Mouse (Mus musculus) stomach, postnatal 0 days (tissue): ENCODE measurements at regions not wholly inside any gene's neighbourhood (a gene's known extent, or its start where the extent isn't known, plus 50 kb on each side); places are given as distances from the start of the nearest gene placed in this dataset.

Experiments
- ATAC-seq: fragments of 200-750 bp; cut with Nextera tagmentation; 2 replicates; pipeline ENCODE4 v1.8.0; 2017; ENCODE audit not compliant: low FRiP score, low TSS enrichment
- DNase-seq: peaks from one replicate; pipeline ENCODE4 v3.0.0-alpha.2; 2016; ENCODE audit warnings: low spot score
- H3K27ac ChIP-seq: fragments of 300-500 bp; sonication (generic); replicated peaks from 2 replicates; pipeline ENCODE4 v1.5.1; 2014; ENCODE audit warnings: mild to moderate bottlenecking, control low read depth
- H3K27me3 ChIP-seq: fragments of 300-500 bp; sonication (generic); 2 replicates; pipeline ENCODE4 v1.6.1; 2014; ENCODE audit warnings: low read length; ENCODE audit not compliant: control insufficient read depth, insufficient read depth
- H3K36me3 ChIP-seq: fragments of 300-500 bp; sonication (generic); 2 replicates; pipeline ENCODE4 v1.6.1; 2014; ENCODE audit warnings: low read length, mixed read lengths; ENCODE audit not compliant: control insufficient read depth, insufficient read depth
- H3K4me1 ChIP-seq: fragments of 300-500 bp; sonication (generic); replicated peaks from 2 replicates; pipeline ENCODE4 v1.6.1; 2014; ENCODE audit warnings: antibody characterized with exemption; ENCODE audit not compliant: control insufficient read depth, insufficient read depth
- H3K4me2 ChIP-seq: fragments of 300-500 bp; sonication (generic); replicated peaks from 2 replicates; pipeline ENCODE4 v1.6.1; 2014; ENCODE audit warnings: low read depth, mild to moderate bottlenecking, control low read depth, moderate library complexity
- H3K4me3 ChIP-seq: fragments of 300-500 bp; sonication (generic); 2 replicates; pipeline ENCODE4 v1.5.1; 2014; ENCODE audit warnings: low read depth, low read length, control low read depth
- H3K9ac ChIP-seq: fragments of 300-500 bp; sonication (generic); 2 replicates; pipeline ENCODE4 v1.6.1; 2014; ENCODE audit warnings: mild to moderate bottlenecking, low read length, control low read depth, mixed read lengths
- H3K9me3 ChIP-seq: fragments of 300-500 bp; sonication (generic); 2 replicates; pipeline ENCODE4 v1.6.1; 2016; ENCODE audit warnings: low read length; ENCODE audit not compliant: control insufficient read depth
- CTCF ChIP-seq: IDR thresholded peaks from 2 replicates; pipeline ENCODE4 v1.5.1; 2016; ENCODE audit warnings: antibody characterized with exemption, low read depth, mild to moderate bottlenecking, moderate library complexity
- EP300 ChIP-seq: optimal IDR thresholded peaks from 2 replicates; pipeline ENCODE3; 2016; ENCODE audit warnings: antibody characterized with exemption
- whole genome bisulfite sequencing: fragments of 180-500 bp; shearing (Covaris S2); extraction: QIAGEN DNeasy Blood & Tissue Kit; methylation state at CpG from one replicate; pipeline ENCODE4 v1.1.7; 2014; 5-methylcytosine and 5-hydroxymethylcytosine counted together

DNA sequence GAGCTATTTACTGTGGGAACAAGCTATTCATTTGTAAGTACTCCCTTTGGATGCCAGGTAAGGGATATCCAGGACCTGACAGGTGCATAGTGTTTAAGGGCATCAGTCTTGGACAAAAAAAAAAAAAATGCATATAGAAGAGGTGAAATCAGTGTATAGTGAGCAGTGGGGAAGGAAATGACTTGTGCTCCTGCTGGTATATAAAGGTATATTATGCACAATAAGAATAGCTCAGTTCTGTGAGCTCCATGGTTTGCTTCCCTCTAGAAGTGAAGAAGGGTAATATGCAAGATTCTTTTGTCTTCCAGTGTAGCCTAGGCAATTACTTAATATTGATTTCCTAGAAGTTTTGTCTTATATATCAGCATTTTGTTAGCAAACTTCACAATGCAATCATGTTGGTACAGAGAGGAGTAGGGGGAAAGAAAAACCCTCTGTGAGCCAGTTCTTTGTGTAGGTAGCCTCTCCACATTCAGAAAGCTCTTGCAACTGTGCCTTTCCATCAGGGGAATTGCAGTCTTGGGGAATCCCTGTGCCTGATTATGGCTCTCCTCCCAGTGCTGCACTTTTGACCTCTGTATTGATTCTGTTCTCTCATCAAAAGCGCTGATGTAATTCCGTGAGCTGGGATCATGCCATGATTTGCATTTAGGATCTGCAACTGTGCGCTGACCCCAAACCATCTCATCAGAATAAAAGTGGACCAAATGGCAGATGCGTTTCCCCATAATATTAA is 840.7 kb upstream of the Gm5150 start:
- no peak overlapping the region for H3K4me3 ChIP-seq
- no peak overlapping the region for H3K4me2 ChIP-seq
- H3K36me3 ChIP-seq = no peaks in the 10 kb centered on the region
- H3K27me3 ChIP-seq = no peaks in the 10 kb centered on the region
- no peak overlapping the region for H3K27ac ChIP-seq
- no peak for DNase-seq
- ATAC-seq = no peak
- 75% methylated on average over 4 of the region's 4 CpGs for WGBS
- H3K4me1 ChIP-seq = no peaks in the 10 kb centered on the region
- no peak overlapping the region for H3K9ac ChIP-seq
- TF ChIP-seq CTCF = no peak
- no peak for TF ChIP-seq EP300
- H3K9me3 ChIP-seq = no peaks in the 10 kb centered on the region

DNA sequence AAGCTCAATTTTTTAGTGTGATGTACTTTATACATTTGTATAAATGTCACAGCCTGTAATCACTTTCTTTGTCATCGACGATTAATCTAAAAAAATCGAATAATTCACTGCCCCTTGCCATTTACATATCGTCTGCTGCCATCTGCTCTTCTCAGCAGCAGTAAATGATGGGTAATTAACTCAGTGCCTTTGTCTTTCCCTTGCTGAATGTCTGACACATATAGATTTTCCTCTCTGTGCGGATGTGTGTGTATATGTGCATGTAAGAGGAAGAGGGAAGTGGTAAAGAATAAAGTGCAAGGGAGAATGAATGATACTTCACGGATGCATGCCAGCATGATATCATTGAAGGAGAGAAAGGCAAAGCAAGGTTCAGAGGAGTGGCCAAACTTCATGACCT is 814.3 kb upstream of the Gm5150 start:
- Histone ChIP-seq H3K9me3 (no peaks in the 10 kb centered on the region), H3K4me3 (no peak overlapping the region), H3K27me3 (no peaks in the 10 kb centered on the region), H3K36me3 (no peaks in the 10 kb centered on the region), H3K4me1 (no peaks in the 10 kb centered on the region), H3K27ac (no peak overlapping the region), H3K9ac (no peak overlapping the region), H3K4me2 (no peak overlapping the region)
- ATAC-seq (no peak), DNase-seq (no peak)
- 79% methylated on average over 6 of the region's 6 CpGs for WGBS
- TF ChIP-seq CTCF (no peak), EP300 (no peak)

DNA sequence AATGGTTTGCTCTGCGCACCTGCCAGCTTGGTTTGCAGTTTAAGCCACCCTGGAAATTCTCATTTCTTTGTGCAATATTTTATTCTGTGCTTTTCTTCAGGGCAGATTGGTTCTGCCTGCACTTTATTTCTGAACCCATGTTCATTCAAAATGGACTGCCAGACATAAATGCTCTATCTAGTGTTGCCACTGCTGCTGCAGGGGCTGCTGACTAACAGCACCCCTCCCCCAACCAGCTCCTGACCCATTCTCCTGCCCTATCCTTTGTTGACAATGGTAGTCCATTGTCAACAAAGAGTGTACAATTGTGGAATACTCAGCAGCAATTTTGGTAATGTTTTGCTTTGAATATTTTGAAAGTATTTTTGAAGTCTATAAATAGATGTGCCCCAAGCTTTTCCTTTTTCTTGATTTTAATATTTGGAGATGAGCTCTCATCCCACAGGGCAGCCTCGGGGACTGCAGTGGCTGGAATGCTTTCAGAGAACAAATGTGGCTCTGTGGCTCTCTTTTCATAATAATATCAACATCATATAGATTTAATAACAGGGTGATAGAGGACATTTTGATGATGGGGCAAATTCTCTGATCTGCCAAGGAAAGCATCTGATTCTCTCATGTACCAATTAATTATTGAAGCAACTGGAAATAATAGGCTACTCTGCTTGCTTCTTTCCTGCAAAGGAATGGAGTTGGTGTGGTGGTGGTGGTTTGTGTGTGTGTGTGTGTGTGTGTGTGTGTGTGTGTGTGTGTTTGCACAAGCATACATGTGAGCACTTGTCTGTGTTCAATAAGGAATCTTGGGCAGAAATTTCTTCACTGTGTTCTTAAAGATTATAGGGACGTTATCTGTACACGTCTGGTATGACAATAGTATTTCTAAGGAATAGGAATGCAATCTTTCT is 813.2 kb upstream of the Gm5150 start:
- WGBS = 51% methylated on average over 4 of the region's 4 CpGs
- no peak overlapping the region for H3K27ac ChIP-seq
- no peaks in the 10 kb centered on the region for H3K9me3 ChIP-seq
- DNase-seq (no peak), ATAC-seq (no peak)
- no peaks in the 10 kb centered on the region for H3K4me1 ChIP-seq
- H3K27me3 ChIP-seq = no peaks in the 10 kb centered on the region
- no peak overlapping the region for H3K4me2 ChIP-seq
- no peak overlapping the region for H3K4me3 ChIP-seq
- H3K9ac ChIP-seq = no peak overlapping the region
- TF ChIP-seq EP300 (no peak), CTCF (no peak)
- no peaks in the 10 kb centered on the region for H3K36me3 ChIP-seq

DNA sequence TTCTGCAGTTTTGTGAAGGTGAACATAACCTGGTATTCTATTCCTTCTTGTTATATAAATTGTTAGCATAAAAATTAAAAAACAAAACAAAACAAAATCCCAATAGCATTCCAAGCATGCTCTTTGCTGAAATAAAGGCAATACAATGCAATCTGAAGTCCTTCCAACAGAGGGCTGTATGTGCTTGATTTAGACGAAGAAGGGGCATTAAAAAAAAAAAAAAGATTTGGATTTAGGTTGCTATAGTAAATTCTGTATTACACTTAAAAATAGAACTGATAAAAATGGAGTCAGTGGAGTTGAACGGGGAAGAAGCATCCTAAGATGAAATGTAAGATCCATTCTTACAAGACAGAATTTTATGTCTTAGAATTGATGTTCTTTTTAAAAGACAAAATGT is 810.6 kb upstream of the Gm5150 start:
- Histone ChIP-seq H3K27ac (no peak overlapping the region), H3K36me3 (no peaks in the 10 kb centered on the region), H3K9me3 (no peaks in the 10 kb centered on the region), H3K27me3 (no peaks in the 10 kb centered on the region), H3K4me2 (no peak overlapping the region), H3K4me3 (no peak overlapping the region), H3K4me1 (no peaks in the 10 kb centered on the region), H3K9ac (no peak overlapping the region)
- TF ChIP-seq CTCF (peak; percentile 24; the same call in 1 of the 2 replicates), EP300 (no peak)
- WGBS = 38% methylated on average over 2 of the region's 2 CpGs
- DNase-seq = no peak
- ATAC-seq = no peak

DNA sequence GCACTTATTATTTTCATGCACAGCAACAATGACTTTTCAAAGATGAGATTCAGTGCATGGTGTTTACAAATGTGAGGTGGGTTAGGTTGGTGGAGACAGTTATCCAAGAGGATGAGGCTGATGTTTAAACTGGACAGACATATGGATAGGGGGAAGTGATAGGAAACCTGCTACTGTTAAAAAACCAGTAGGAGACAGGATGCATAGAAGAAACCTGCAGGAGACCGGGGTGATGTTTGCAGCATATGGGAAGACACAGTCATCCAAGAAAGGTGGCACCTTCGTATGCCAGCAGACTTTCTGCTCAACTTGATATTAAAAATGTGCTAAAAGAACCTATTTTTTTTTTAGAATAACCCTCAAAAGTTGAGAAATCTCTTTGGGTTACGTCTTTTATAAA is 809.9 kb upstream of the Gm5150 start:
- TF ChIP-seq EP300 = no peak
- no peak for TF ChIP-seq CTCF
- H3K4me2 ChIP-seq = no peak overlapping the region
- 61% methylated on average over 3 of the region's 3 CpGs for WGBS
- H3K9ac ChIP-seq = no peak overlapping the region
- no peaks in the 10 kb centered on the region for H3K27me3 ChIP-seq
- H3K9me3 ChIP-seq = no peaks in the 10 kb centered on the region
- no peak overlapping the region for H3K27ac ChIP-seq
- no peak overlapping the region for H3K4me3 ChIP-seq
- no peak for ATAC-seq
- no peaks in the 10 kb centered on the region for H3K36me3 ChIP-seq
- no peak for DNase-seq
- H3K4me1 ChIP-seq = no peaks in the 10 kb centered on the region
